Mouse (Mus musculus): Measurements from ENCODE around the gene Vapb.

GRCm38 (mm10) chr2:173748961-173749659 is 11.8 kb downstream of the Vapb start:
- TF ChIP-seq CTCF (conservative IDR thresholded peaks at IDR 0.05; ENCODE audit: low read length) (no peak), NANOG (IDR thresholded peaks at IDR 0.05; ENCODE audit: borderline replicate concordance, low read length) (no peak)

All from E14TG2a.4 (cell line).